23 mouse cellular contexts compared by ENCODE assay signal in the genomic region with DNA sequence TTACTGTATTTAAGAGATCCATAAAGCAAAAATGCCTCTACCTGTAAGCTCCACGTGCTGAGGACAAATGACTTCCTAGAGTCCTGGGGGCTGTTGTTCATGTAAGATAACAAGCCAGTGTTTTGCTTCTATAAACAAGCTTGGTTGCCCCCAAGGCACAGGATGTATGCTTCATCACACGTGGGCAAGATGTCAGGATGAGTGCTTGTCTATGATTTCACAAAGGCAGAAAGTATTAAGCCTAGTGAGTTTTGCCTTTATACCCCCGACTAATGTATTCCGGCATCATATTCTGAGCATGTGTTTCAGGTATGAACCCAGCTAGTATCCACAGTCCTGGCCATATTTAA. TPM values are rescaled to one million over a fixed set of nuclear protein-coding genes. Genes with fewer than 3 reads are reported as not detected.
DNase-seq lines count a peak whose midpoint lies in the region; ATAC-seq lines count a peak whose summit lies in the region.
"Had no signal": no experiment of that assay in that cellular context is flagged by ENCODE, and none has a peak within 500 bp of the region (broad histone marks: within the 10 kb centered on the region; RNA-seq: fewer than 3 reads in every experiment).

No protein-coding gene starts in this region.

- no peaks in the 10 kb centered on the region for H3K4me1 ChIP-seq in embryonic facial prominence, embryonic 14.5 days (ENCODE audit: control insufficient read depth, insufficient read depth, low read length)
- no peaks in the 10 kb centered on the region for H3K4me1 ChIP-seq in embryonic facial prominence, embryonic 10.5 days
- peaks cover 6% of the 10 kb centered on the region; the same call in 1 of the 2 replicates for H3K4me1 ChIP-seq in forebrain, embryonic 16.5 days (replicated peaks; ENCODE audit: control insufficient read depth, insufficient read depth, low read length)
- H3K4me1 ChIP-seq: heart, embryonic 13.5 days; hindbrain, embryonic 12.5 days had no signal

- no peak overlapping the region for H3K4me2 ChIP-seq in embryonic facial prominence, embryonic 14.5 days (ENCODE audit: low read depth, low read length)
- H3K4me2 ChIP-seq in forebrain, embryonic 16.5 days (ENCODE audit: low read length): no peak overlapping the region
- H3K4me2 ChIP-seq: heart, embryonic 13.5 days; hindbrain, embryonic 12.5 days had no signal

- H3K9me3 ChIP-seq in embryonic facial prominence, embryonic 14.5 days (ENCODE audit: control insufficient read depth, low read length): no peaks in the 10 kb centered on the region
- no peaks in the 10 kb centered on the region for H3K9me3 ChIP-seq in embryonic facial prominence, embryonic 10.5 days
- H3K9me3 ChIP-seq in forebrain, embryonic 16.5 days (ENCODE audit: control insufficient read depth, low read length): no peaks in the 10 kb centered on the region
- H3K9me3 ChIP-seq: G1E; heart, embryonic 13.5 days; hindbrain, embryonic 12.5 days had no signal

- H3K27me3 ChIP-seq in embryonic facial prominence, embryonic 14.5 days (replicated peaks; ENCODE audit: control insufficient read depth, insufficient read depth, low read length): no peaks in the 10 kb centered on the region
- H3K27me3 ChIP-seq in embryonic facial prominence, embryonic 10.5 days (replicated peaks; ENCODE audit: low read depth, poor library complexity, severe bottlenecking): no peaks in the 10 kb centered on the region
- no peaks in the 10 kb centered on the region for H3K27me3 ChIP-seq in forebrain, embryonic 16.5 days (replicated peaks; ENCODE audit: control insufficient read depth, insufficient read depth, low read length)
- H3K27me3 ChIP-seq: heart, embryonic 13.5 days; hindbrain, embryonic 12.5 days had no signal

- peak; percentile 4 for DNase-seq in embryonic facial prominence, embryonic 14.5 days (ENCODE audit: low spot score)
- DNase-seq in embryonic facial prominence, embryonic 10.5 days (ENCODE audit: low spot score): no peak
- peak; percentile 41 for DNase-seq in heart, adult 11 months
- no peak for DNase-seq in heart, adult 9 months (ENCODE audit: low spot score in 2 of 2)
- DNase-seq in retina, embryonic 14.5 days (ENCODE audit: low spot score): peak; percentile 22
- DNase-seq in lung, postnatal 14 days: no peak
- DNase-seq: adrenal gland, adult 8-10 months; adrenal gland, postnatal 36 days; B cell, adult 2 months; cerebellum, adult 2 months; cerebellum, postnatal 10 days; gastrocnemius, postnatal 14 days; heart, postnatal 36 days had no signal

- H3K27ac ChIP-seq in embryonic facial prominence, embryonic 14.5 days (replicated peaks; ENCODE audit: low read depth, low read length): no peak overlapping the region
- no peak overlapping the region for H3K27ac ChIP-seq in embryonic facial prominence, embryonic 10.5 days (replicated peaks)
- peak overlapping the region; percentile 58 for H3K27ac ChIP-seq in forebrain, embryonic 16.5 days (ENCODE audit: low read length)
- H3K27ac ChIP-seq: heart, embryonic 13.5 days; hindbrain, embryonic 12.5 days; hindbrain, postnatal 0 days had no signal

- no peak overlapping the region for H3K9ac ChIP-seq in embryonic facial prominence, embryonic 14.5 days (ENCODE audit: low read depth, low read length)
- no peak overlapping the region for H3K9ac ChIP-seq in forebrain, embryonic 16.5 days (replicated peaks; ENCODE audit: low read depth, low read length)
- H3K9ac ChIP-seq: heart, embryonic 13.5 days; hindbrain, embryonic 12.5 days had no signal

- no peak overlapping the region for H3K4me3 ChIP-seq in embryonic facial prominence, embryonic 14.5 days (ENCODE audit: low read depth, low read length)
- H3K4me3 ChIP-seq in embryonic facial prominence, embryonic 10.5 days: no peak overlapping the region
- no peak overlapping the region for H3K4me3 ChIP-seq in forebrain, embryonic 16.5 days (replicated peaks; ENCODE audit: low read length)
- H3K4me3 ChIP-seq: heart, embryonic 13.5 days; hindbrain, embryonic 12.5 days had no signal

- no peaks in the 10 kb centered on the region for H3K36me3 ChIP-seq in embryonic facial prominence, embryonic 14.5 days (ENCODE audit: control insufficient read depth, insufficient read depth, low read length)
- H3K36me3 ChIP-seq in embryonic facial prominence, embryonic 10.5 days (replicated peaks): no peaks in the 10 kb centered on the region
- no peaks in the 10 kb centered on the region for H3K36me3 ChIP-seq in forebrain, embryonic 16.5 days (ENCODE audit: control insufficient read depth, insufficient read depth)
- H3K36me3 ChIP-seq: G1E had no signal

- WGBS in embryonic facial prominence, embryonic 14.5 days: 45% methylated on average over 4 of the region's 4 CpGs
- 54% methylated on average over 4 of the region's 4 CpGs for WGBS in embryonic facial prominence, embryonic 10.5 days
- WGBS in forebrain, embryonic 16.5 days: 46% methylated on average over 4 of the region's 4 CpGs

- no peak for ATAC-seq in embryonic facial prominence, embryonic 14.5 days (ENCODE audit: low read depth)
- peak; percentile 18; the same call in 1 of the 2 replicates for ATAC-seq in forebrain, embryonic 16.5 days
- ATAC-seq: CD4-positive, CD25-positive, alpha-beta regulatory T cell, adult 4 months; hindbrain, postnatal 0 days had no signal

RNA-seq across cellular contexts. Expression of a gene that starts 21.1 kb away (rescaled TPM):
- 472 and 523 TPM in 2 replicates for polyA plus RNA-seq in embryonic facial prominence, embryonic 14.5 days (2014; fragmentation: Nextera tagmentation; extraction: Ambion mirVana)
- 898 and 946 TPM in 2 replicates for polyA plus RNA-seq in embryonic facial prominence, embryonic 10.5 days (2016; fragmentation: Nextera tagmentation; extraction: Ambion mirVana)
- polyA plus RNA-seq in forebrain, embryonic 16.5 days (2015; fragmentation: Nextera tagmentation; extraction: Ambion mirVana): 418 TPM in 2 replicates

RNA-seq across cellular contexts. Expression of a gene that starts 36.9 kb away (rescaled TPM):
- not detected in 2 replicates for polyA plus RNA-seq in embryonic facial prominence, embryonic 14.5 days (2014; fragmentation: Nextera tagmentation; extraction: Ambion mirVana)
- polyA plus RNA-seq in embryonic facial prominence, embryonic 10.5 days (2016; fragmentation: Nextera tagmentation; extraction: Ambion mirVana): not detected in 2 replicates
- polyA plus RNA-seq in forebrain, embryonic 16.5 days (2015; fragmentation: Nextera tagmentation; extraction: Ambion mirVana): not detected in 2 replicates
- polyA plus RNA-seq: CD4-positive, CD25-positive, alpha-beta regulatory T cell, adult 4 months; cerebellum, adult 2 months; embryonic facial prominence, embryonic 11.5 days; G1E; gonadal fat pad, adult 2 months; heart, embryonic 13.5 days; heart, postnatal 0 days; hindbrain, embryonic 12.5 days; hindbrain, postnatal 0 days; intestine, embryonic 14.5 days had no signal

RNA-seq across cellular contexts. Expression of a gene that starts 45.8 kb away (rescaled TPM):
- polyA plus RNA-seq in embryonic facial prominence, embryonic 14.5 days (2014; fragmentation: Nextera tagmentation; extraction: Ambion mirVana): 0.07 TPM in 1 of 2 replicates, not detected in the other
- polyA plus RNA-seq in embryonic facial prominence, embryonic 10.5 days (2016; fragmentation: Nextera tagmentation; extraction: Ambion mirVana): not detected in 2 replicates
- polyA plus RNA-seq in forebrain, embryonic 16.5 days (2015; fragmentation: Nextera tagmentation; extraction: Ambion mirVana): 0.10 and 0.11 TPM in 2 replicates
- polyA plus RNA-seq: CD4-positive, CD25-positive, alpha-beta regulatory T cell, adult 4 months; embryonic facial prominence, embryonic 11.5 days; G1E; gonadal fat pad, adult 2 months; heart, embryonic 13.5 days; heart, postnatal 0 days; hindbrain, embryonic 12.5 days; intestine, embryonic 14.5 days had no signal

Comparison
In these comparisons a context has a peak if more than half of its experiments do, and no peak if none do; other contexts are left out.
1. DNase-seq: peak in embryonic facial prominence, embryonic 14.5 days (single experiment), heart, adult 11 months (single experiment) and retina, embryonic 14.5 days (single experiment); none in embryonic facial prominence, embryonic 10.5 days (single experiment), heart, adult 9 months (0 of 2) and lung, postnatal 14 days (single experiment).